Mouse (Mus musculus) heart, embryonic 15.5 days (tissue): Measurements from ENCODE around the gene Prkn. TPM values are rescaled to one million over a fixed set of nuclear protein-coding genes. Genes with fewer than 3 reads are reported as not detected.

Experiments used
- ATAC-seq: fragments of 200-750 bp; cut with Nextera tagmentation; replicated peaks from 2 replicates; pipeline ENCODE4 v1.8.0; 2017; ENCODE audit warnings: low read depth, moderate TSS enrichment; ENCODE audit not compliant: insufficient number of reproducible peaks, insufficient read depth, low FRiP score
- H3K27ac ChIP-seq: fragments of 300-500 bp; sonication (generic); 2 replicates; pipeline ENCODE4 v1.5.1; 2015; ENCODE audit warnings: mild to moderate bottlenecking, inconsistent platforms
- H3K27me3 ChIP-seq: fragments of 300-500 bp; sonication (generic); 2 replicates; pipeline ENCODE4 v1.6.1; 2015; ENCODE audit warnings: inconsistent platforms
- H3K36me3 ChIP-seq: fragments of 300-500 bp; sonication (generic); 2 replicates; pipeline ENCODE4 v1.6.1; 2015; ENCODE audit warnings: mild to moderate bottlenecking, inconsistent platforms
- H3K4me1 ChIP-seq: fragments of 300-500 bp; sonication (generic); replicated peaks from 2 replicates; pipeline ENCODE4 v1.6.1; 2015; ENCODE audit warnings: inconsistent platforms
- H3K4me2 ChIP-seq: fragments of 300-500 bp; sonication (generic); 2 replicates; pipeline ENCODE4 v1.6.1; 2015; ENCODE audit warnings: inconsistent platforms, mild to moderate bottlenecking, moderate library complexity
- H3K4me3 ChIP-seq: fragments of 300-500 bp; sonication (generic); 2 replicates; pipeline ENCODE4 v1.5.1; 2015; ENCODE audit warnings: mild to moderate bottlenecking, inconsistent platforms
- H3K9ac ChIP-seq: fragments of 300-500 bp; sonication (generic); 2 replicates; pipeline ENCODE4 v1.6.1; 2015; ENCODE audit warnings: mild to moderate bottlenecking, inconsistent platforms
- H3K9me3 ChIP-seq: fragments of 300-500 bp; sonication (generic); replicated peaks from 2 replicates; pipeline ENCODE4 v1.6.1; 2016; ENCODE audit warnings: inconsistent platforms
- WGBS: fragments of 180-500 bp; shearing (Covaris S2); methylation state at CpG from one replicate; pipeline ENCODE4 v1.1.7; 2015; ENCODE audit warnings: mixed read lengths; 5-methylcytosine and 5-hydroxymethylcytosine counted together
- polyA plus RNA-seq: library from polyadenylated mRNA; unstranded; fragments of >200 nt; fragmentation: Nextera tagmentation; extraction: Ambion mirVana; gene quantifications from 2 replicates; pipeline ENCODE4 v1.2.1, GENCODE M21; 2015

Gene Prkn
- polyA plus RNA-seq, 1 experiment from 2014 or later: 2.1 TPM

GRCm38 (mm10) chr17:12080656-12081495, 1240.7 kb downstream of the Prkn start:
- Histone ChIP-seq H3K4me3 (no peak overlapping the region), H3K4me2 (no peak overlapping the region), H3K36me3 (no peaks in the 10 kb centered on the region), H3K4me1 (no peaks in the 10 kb centered on the region), H3K9me3 (no peaks in the 10 kb centered on the region), H3K27me3 (no peaks in the 10 kb centered on the region), H3K27ac (no peak overlapping the region), H3K9ac (no peak overlapping the region)
- ATAC-seq: no peak
- 41% methylated on average over 20 of the region's 20 CpGs for WGBS

GRCm38 (mm10) chr17:12082201-12082600, 1242.0 kb downstream of the Prkn start:
- no peaks in the 10 kb centered on the region for H3K36me3 ChIP-seq
- H3K27ac ChIP-seq: no peak overlapping the region
- no peaks in the 10 kb centered on the region for H3K4me1 ChIP-seq
- no peaks in the 10 kb centered on the region for H3K9me3 ChIP-seq
- H3K9ac ChIP-seq: no peak overlapping the region
- H3K4me2 ChIP-seq: no peak overlapping the region
- ATAC-seq: no peak
- H3K27me3 ChIP-seq: no peaks in the 10 kb centered on the region
- 75% methylated on average over 5 of the region's 5 CpGs for WGBS
- no peak overlapping the region for H3K4me3 ChIP-seq

- Histone ChIP-seq H3K36me3 (no peaks in the 10 kb centered on the region), H3K4me2 (no peak overlapping the region), H3K9ac (no peak overlapping the region), H3K27me3 (no peaks in the 10 kb centered on the region), H3K27ac (no peak overlapping the region), H3K9me3 (no peaks in the 10 kb centered on the region), H3K4me3 (no peak overlapping the region), H3K4me1 (no peaks in the 10 kb centered on the region)
- 63% methylated on average over 5 of the region's 5 CpGs for WGBS
- ATAC-seq: no peak
Measured at GRCm38 (mm10) chr17:12090261-12090927, 1250.2 kb downstream of the Prkn start.

GRCm38 (mm10) chr17:12092901-12093564, 1252.8 kb downstream of the Prkn start:
- Histone ChIP-seq H3K4me1 (no peaks in the 10 kb centered on the region), H3K36me3 (no peaks in the 10 kb centered on the region), H3K27ac (no peak overlapping the region), H3K9me3 (no peaks in the 10 kb centered on the region), H3K4me2 (no peak overlapping the region), H3K4me3 (no peak overlapping the region), H3K9ac (no peak overlapping the region), H3K27me3 (no peaks in the 10 kb centered on the region)
- WGBS: 78% methylated on average over 6 of the region's 6 CpGs
- ATAC-seq: no peak

GRCm38 (mm10) chr17:12094016-12094415, 1253.8 kb downstream of the Prkn start:
- 93% methylated on average over 1 of the region's 1 CpGs for WGBS
- ATAC-seq: no peak
- Histone ChIP-seq H3K4me1 (no peaks in the 10 kb centered on the region), H3K9me3 (no peaks in the 10 kb centered on the region), H3K4me2 (no peak overlapping the region), H3K4me3 (no peak overlapping the region), H3K27me3 (no peaks in the 10 kb centered on the region), H3K36me3 (no peaks in the 10 kb centered on the region), H3K27ac (no peak overlapping the region), H3K9ac (no peak overlapping the region)

- H3K27ac ChIP-seq: no peak overlapping the region
- no peaks in the 10 kb centered on the region for H3K36me3 ChIP-seq
- no peak for ATAC-seq
- H3K27me3 ChIP-seq: no peaks in the 10 kb centered on the region
- no peak overlapping the region for H3K9ac ChIP-seq
- H3K4me1 ChIP-seq: no peaks in the 10 kb centered on the region
- H3K9me3 ChIP-seq: no peaks in the 10 kb centered on the region
- no peak overlapping the region for H3K4me3 ChIP-seq
- 84% methylated on average over 9 of the region's 9 CpGs for WGBS
- H3K4me2 ChIP-seq: no peak overlapping the region
Measured at GRCm38 (mm10) chr17:12094827-12095590, 1254.8 kb downstream of the Prkn start.

- no peaks in the 10 kb centered on the region for H3K9me3 ChIP-seq
- no peak overlapping the region for H3K4me3 ChIP-seq
- ATAC-seq: no peak
- H3K27me3 ChIP-seq: no peaks in the 10 kb centered on the region
- no peaks in the 10 kb centered on the region for H3K36me3 ChIP-seq
- no peak overlapping the region for H3K9ac ChIP-seq
- H3K4me2 ChIP-seq: no peak overlapping the region
- no peaks in the 10 kb centered on the region for H3K4me1 ChIP-seq
- H3K27ac ChIP-seq: no peak overlapping the region
Measured at GRCm38 (mm10) chr17:12099415-12099814, 1259.2 kb downstream of the Prkn start.

- ATAC-seq: no peak
- Histone ChIP-seq H3K27ac (no peak overlapping the region), H3K9me3 (no peaks in the 10 kb centered on the region), H3K4me1 (no peaks in the 10 kb centered on the region), H3K4me3 (no peak overlapping the region), H3K36me3 (no peaks in the 10 kb centered on the region), H3K27me3 (no peaks in the 10 kb centered on the region), H3K4me2 (no peak overlapping the region), H3K9ac (no peak overlapping the region)
- WGBS: 91% methylated on average over 10 of the region's 10 CpGs
Measured at GRCm38 (mm10) chr17:12102326-12102725, 1262.1 kb downstream of the Prkn start.

- Histone ChIP-seq H3K4me3 (no peak overlapping the region), H3K4me2 (no peak overlapping the region), H3K27me3 (no peaks in the 10 kb centered on the region), H3K9ac (no peak overlapping the region), H3K36me3 (no peaks in the 10 kb centered on the region), H3K4me1 (no peaks in the 10 kb centered on the region), H3K9me3 (no peaks in the 10 kb centered on the region), H3K27ac (no peak overlapping the region)
- 83% methylated on average over 6 of the region's 6 CpGs for WGBS
- no peak for ATAC-seq
Measured at GRCm38 (mm10) chr17:12103781-12104180, 1263.6 kb downstream of the Prkn start.

GRCm38 (mm10) chr17:12104245-12104644, 1264.1 kb downstream of the Prkn start:
- H3K9ac ChIP-seq: no peak overlapping the region
- no peak for ATAC-seq
- no peak overlapping the region for H3K4me3 ChIP-seq
- H3K4me1 ChIP-seq: no peaks in the 10 kb centered on the region
- no peak overlapping the region for H3K4me2 ChIP-seq
- H3K9me3 ChIP-seq: no peaks in the 10 kb centered on the region
- no peaks in the 10 kb centered on the region for H3K36me3 ChIP-seq
- WGBS: 72% methylated on average over 7 of the region's 7 CpGs
- H3K27me3 ChIP-seq: no peaks in the 10 kb centered on the region
- H3K27ac ChIP-seq: no peak overlapping the region

GRCm38 (mm10) chr17:12104690-12105089, 1264.5 kb downstream of the Prkn start:
- Histone ChIP-seq H3K4me1 (no peaks in the 10 kb centered on the region), H3K4me3 (no peak overlapping the region), H3K9ac (no peak overlapping the region), H3K27ac (no peak overlapping the region), H3K9me3 (no peaks in the 10 kb centered on the region), H3K36me3 (no peaks in the 10 kb centered on the region), H3K27me3 (no peaks in the 10 kb centered on the region), H3K4me2 (no peak overlapping the region)
- WGBS: 73% methylated on average over 6 of the region's 6 CpGs
- ATAC-seq: no peak
